Mouse (Mus musculus) cerebellum, adult 2 months (tissue): ENCODE data around the gene Bcl2. TPM values are rescaled to one million over a fixed set of nuclear protein-coding genes. Genes with fewer than 3 reads are reported as not detected.

ENCODE experiments used
- DNase-seq, 2 experiments: peaks; one replicate each; pipeline ENCODE4 v3.0.0; 2021
- H3K27ac ChIP-seq: fragments of 200-500 bp; 2 replicates; pipeline ENCODE4 v1.5.1; 2012; ENCODE audit warnings: low read length, control low read depth, inconsistent platforms; ENCODE audit not compliant: insufficient read depth
- H3K27me3 ChIP-seq: fragments of 200-500 bp; 2 replicates; pipeline ENCODE4 v1.6.1; 2012; ENCODE audit warnings: inconsistent platforms, mild to moderate bottlenecking, low read length, moderate library complexity; ENCODE audit not compliant: control insufficient read depth, insufficient read depth
- H3K4me1 ChIP-seq: fragments of 200-500 bp; 2 replicates; pipeline ENCODE4 v1.6.1; 2011; ENCODE audit warnings: low read length; ENCODE audit not compliant: control insufficient read depth, insufficient read depth
- H3K4me3 ChIP-seq: fragments of 200-500 bp; replicated peaks from 2 replicates; pipeline ENCODE3; 2011; ENCODE audit warnings: mild to moderate bottlenecking, low read depth, low read length, control low read depth; ENCODE audit not compliant: insufficient read depth
- CTCF ChIP-seq: fragments of 200-500 bp; IDR thresholded peaks from 2 replicates; pipeline ENCODE4 v1.5.1; 2011; ENCODE audit warnings: low read depth, mild to moderate bottlenecking, control low read depth, low read length, moderate library complexity, borderline replicate concordance; ENCODE audit not compliant: insufficient read depth
- POLR2A ChIP-seq: fragments of 200-500 bp; IDR thresholded peaks from 2 replicates; pipeline ENCODE4 v1.6.1; 2011; ENCODE audit warnings: low read length, control low read depth, borderline replicate concordance; ENCODE audit not compliant: insufficient read depth
- WGBS: fragments of 180-500 bp; shearing (Covaris S2); methylation state at CpG from one replicate; pipeline ENCODE4 v1.1.7; 2018; 5-methylcytosine and 5-hydroxymethylcytosine counted together
- polyA plus RNA-seq: library from polyadenylated mRNA; depleted of rRNA; stranded (reverse); fragments of >200 nt; gene quantifications from 2 replicates; pipeline ENCODE4 v1.2.3, GENCODE M21; 2012; rRNA removed

Bcl2 gene
- polyA plus RNA-seq, 1 experiment = 4.6 TPM

GRCm38 (mm10) chr1:106507556-106507955 lies 206.5 kb downstream of the Bcl2 start:
- H3K4me3 ChIP-seq = no peak overlapping the region
- DNase-seq = no peak
- H3K27ac ChIP-seq = no peak overlapping the region
- WGBS = 100% methylated on average over 1 of the region's 1 CpGs
- no peak for TF ChIP-seq CTCF
- no peak for TF ChIP-seq POLR2A
- no peaks in the 10 kb centered on the region for H3K27me3 ChIP-seq
- no peaks in the 10 kb centered on the region for H3K4me1 ChIP-seq

GRCm38 (mm10) chr1:106503910-106504309 lies 210.2 kb downstream of the Bcl2 start:
- H3K27me3 ChIP-seq = no peaks in the 10 kb centered on the region
- no peak overlapping the region for H3K4me3 ChIP-seq
- no peak for TF ChIP-seq POLR2A
- no peak for TF ChIP-seq CTCF
- 59% methylated on average over 3 of the region's 3 CpGs for WGBS
- DNase-seq = no peak
- H3K4me1 ChIP-seq = no peaks in the 10 kb centered on the region
- no peak overlapping the region for H3K27ac ChIP-seq

- no peaks in the 10 kb centered on the region for H3K27me3 ChIP-seq
- no peak for DNase-seq
- H3K4me3 ChIP-seq = no peak overlapping the region
- TF ChIP-seq POLR2A (no peak), CTCF (no peak)
- no peak overlapping the region for H3K27ac ChIP-seq
- WGBS = 21% methylated on average over 4 of the region's 4 CpGs
- H3K4me1 ChIP-seq = no peaks in the 10 kb centered on the region
Observed at GRCm38 (mm10) chr1:106503407-106503806, 210.7 kb downstream of the Bcl2 start.

- H3K27me3 ChIP-seq = no peaks in the 10 kb centered on the region
- H3K27ac ChIP-seq = no peak overlapping the region
- no peaks in the 10 kb centered on the region for H3K4me1 ChIP-seq
- TF ChIP-seq CTCF (no peak), POLR2A (no peak)
- no peak overlapping the region for H3K4me3 ChIP-seq
- no peak for DNase-seq
- WGBS = 14% methylated on average over 2 of the region's 2 CpGs
Observed at GRCm38 (mm10) chr1:106497999-106498398, 216.1 kb downstream of the Bcl2 start.

Other genes with a start within 250 kb of the Bcl2 start
- gene Kdsr, start 45.5 kb upstream of the Bcl2 start, polyA plus RNA-seq = 18.7 and 20.5 TPM in 2 replicates
- 26.5 and 33.0 TPM in 2 replicates for gene Vps4b, start 82.5 kb upstream of the Bcl2 start, polyA plus RNA-seq
- 0.13 and 0.20 TPM in 2 replicates for gene Serpinb5, start 146.9 kb upstream of the Bcl2 start, polyA plus RNA-seq
- gene Serpinb12, start 220.2 kb upstream of the Bcl2 start, polyA plus RNA-seq = not detected in 2 replicates